Mouse (Mus musculus): ENCODE results near the gene Tspan4. TPM values are rescaled to one million over a fixed set of nuclear protein-coding genes. Genes with fewer than 3 reads are reported as not detected.
A peak's percentile ranks its signal among the peaks of the same experiment; 100 is the strongest.

Tspan4 gene
- polyA plus RNA-seq, 1 experiment, result 15.7 TPM

DNA sequence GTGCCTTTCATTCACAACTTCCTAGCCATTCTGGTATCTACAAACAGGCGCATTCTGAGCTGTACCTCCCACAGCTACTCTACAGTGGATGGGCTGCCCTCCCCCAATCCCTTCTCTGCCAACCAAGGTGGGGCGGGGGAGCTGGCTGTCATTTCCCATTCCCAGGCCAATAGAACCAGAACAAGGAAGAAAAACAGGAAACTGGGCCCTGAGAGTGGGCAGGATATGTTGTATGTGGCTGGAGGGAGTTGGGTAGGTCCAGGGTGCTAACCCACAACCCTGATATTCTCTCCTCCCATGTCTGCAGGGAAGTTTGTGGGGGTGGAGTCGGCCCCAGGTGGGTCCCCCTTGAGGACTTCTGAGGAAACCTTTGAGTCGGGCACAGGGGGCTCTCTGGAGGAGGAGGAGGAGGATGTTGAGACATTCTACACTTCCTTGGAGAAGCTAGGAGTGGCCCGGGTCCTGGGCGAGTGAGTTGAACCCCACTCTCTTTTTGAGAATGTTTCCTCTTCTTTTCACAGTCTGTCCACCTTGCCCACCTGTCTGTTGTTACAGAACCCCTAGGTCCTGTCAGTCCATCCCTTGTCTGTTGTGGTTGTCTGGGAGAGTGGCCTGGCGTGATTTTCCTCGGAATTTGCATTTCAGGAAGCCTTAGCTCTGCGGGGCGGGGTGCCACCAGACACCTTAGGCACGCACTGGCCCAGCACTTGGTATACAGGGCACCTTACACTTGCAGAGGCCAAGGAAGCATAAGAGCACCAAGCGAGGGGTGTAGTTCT lies 11.0 kb upstream of the Tspan4 start:
- TF ChIP-seq POLR2A (IDR thresholded peaks at IDR 0.05; ENCODE audit: low read depth, low read length) (no peak), CTCF (IDR thresholded peaks at IDR 0.05; ENCODE audit: extremely low read depth, insufficient read length, insufficient replicate concordance, low read depth, low read length) (no peak)
- 69% methylated on average over 12 of the region's 12 CpGs for WGBS
- Histone ChIP-seq H3K4me3 (ENCODE audit: low read depth, low read length) (peak overlapping the region; percentile 37), H3K27ac (ENCODE audit: insufficient read depth, low read depth, low read length) (peak overlapping the region; percentile 29; the same call in 1 of the 2 replicates), H3K36me3 (ENCODE audit: control insufficient read depth, insufficient read depth, low read length) (peaks cover 11% of the 10 kb centered on the region), H3K27me3 (ENCODE audit: control insufficient read depth, insufficient read depth, low read length) (no peaks in the 10 kb centered on the region), H3K4me1 (ENCODE audit: control insufficient read depth, insufficient read depth, insufficient read length, low read length) (peaks cover 41% of the 10 kb centered on the region)

DNA sequence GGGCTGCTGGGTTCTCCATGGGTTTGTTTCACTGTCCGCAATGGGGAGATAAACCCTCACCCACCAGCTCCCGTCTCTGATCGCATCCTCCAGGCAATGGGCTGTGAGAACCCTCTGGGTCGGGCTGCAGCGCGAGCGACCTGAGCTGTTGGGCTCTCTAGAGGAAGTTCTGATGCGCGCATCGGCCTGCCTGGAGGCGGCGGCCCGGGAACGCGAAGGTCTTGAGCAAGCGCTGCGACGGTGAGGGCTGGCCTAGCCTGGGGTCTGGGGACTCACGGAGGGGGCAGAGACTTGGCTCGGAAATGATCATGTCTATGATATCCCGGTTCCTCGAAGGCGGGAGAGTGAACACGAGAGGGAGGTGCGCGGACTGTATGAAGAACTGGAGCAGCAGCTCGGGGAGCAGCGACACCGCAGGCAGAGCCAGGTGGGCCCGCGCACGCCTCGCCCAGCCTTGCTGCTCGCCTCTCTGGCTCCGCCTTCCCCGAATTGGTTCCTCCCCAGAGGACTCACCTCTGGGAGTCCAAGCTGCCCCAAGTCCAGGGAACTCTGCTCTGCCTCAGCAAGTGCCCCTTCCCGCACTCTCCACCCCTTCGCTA lies 10.3 kb upstream of the Tspan4 start:
- 47% methylated on average over 38 of the region's 38 CpGs for WGBS
- TF ChIP-seq CTCF (IDR thresholded peaks at IDR 0.05; ENCODE audit: extremely low read depth, insufficient read length, insufficient replicate concordance, low read depth, low read length) (no peak), POLR2A (IDR thresholded peaks at IDR 0.05; ENCODE audit: low read depth, low read length) (no peak)
- no peaks in the 10 kb centered on the region for H3K27me3 ChIP-seq (ENCODE audit: control insufficient read depth, insufficient read depth, low read length)
- peaks cover 5% of the 10 kb centered on the region for H3K36me3 ChIP-seq (ENCODE audit: control insufficient read depth, insufficient read depth, low read length)
- 0 out of 2 replicates have a peak overlapping the region, but pooled peaks have one; percentile 29 for H3K27ac ChIP-seq (ENCODE audit: insufficient read depth, low read depth, low read length)
- H3K4me1 ChIP-seq (ENCODE audit: control insufficient read depth, insufficient read depth, insufficient read length, low read length), result peaks cover 46% of the 10 kb centered on the region
- peak overlapping the region; percentile 37 for H3K4me3 ChIP-seq (ENCODE audit: low read depth, low read length)

DNA sequence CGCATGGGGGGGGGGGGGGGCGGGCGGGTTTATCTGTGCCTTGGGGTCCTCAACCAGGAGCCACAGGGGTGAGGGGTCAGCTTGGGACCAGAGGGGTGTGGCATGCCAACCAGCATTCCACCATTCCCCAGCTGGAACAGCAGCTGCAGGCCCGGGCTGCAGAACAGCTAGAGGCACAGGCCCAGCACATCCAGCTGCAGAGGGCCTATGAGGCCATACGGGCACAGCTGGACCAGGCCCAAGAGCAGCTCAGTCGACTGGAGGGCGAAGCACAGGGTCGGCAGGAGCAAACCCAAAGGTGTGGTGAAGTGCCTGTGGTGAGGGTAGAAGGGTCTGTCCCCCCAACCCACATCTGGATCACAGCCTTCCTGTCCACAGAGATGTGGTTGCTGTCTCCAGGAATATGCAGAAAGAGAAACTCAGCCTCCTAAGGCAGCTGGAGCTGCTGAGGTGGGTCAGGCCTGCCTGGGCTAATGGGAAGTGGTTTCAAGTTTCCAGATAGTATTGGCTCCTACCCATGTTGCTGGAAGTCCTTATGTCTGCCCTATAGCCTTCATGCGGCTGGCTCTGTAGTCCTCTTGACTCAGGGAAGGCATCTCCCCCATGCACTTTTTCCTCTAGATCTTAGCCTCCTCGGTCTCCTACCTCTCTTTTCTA lies 9.5 kb upstream of the Tspan4 start:
- TF ChIP-seq CTCF (IDR thresholded peaks at IDR 0.05; ENCODE audit: extremely low read depth, insufficient read length, insufficient replicate concordance, low read depth, low read length), result no peak
- TF ChIP-seq POLR2A (IDR thresholded peaks at IDR 0.05; ENCODE audit: low read depth, low read length), result no peak
- Histone ChIP-seq H3K4me1 (ENCODE audit: control insufficient read depth, insufficient read depth, insufficient read length, low read length) (peaks cover 44% of the 10 kb centered on the region), H3K27me3 (ENCODE audit: control insufficient read depth, insufficient read depth, low read length) (no peaks in the 10 kb centered on the region), H3K4me3 (ENCODE audit: low read depth, low read length) (no peak overlapping the region; the same call in 1 of the 2 replicates), H3K27ac (ENCODE audit: insufficient read depth, low read depth, low read length) (peak overlapping the region; percentile 4; the same call in 1 of the 2 replicates), H3K36me3 (ENCODE audit: control insufficient read depth, insufficient read depth, low read length) (peaks cover 10% of the 10 kb centered on the region)
- 65% methylated on average over 10 of the region's 10 CpGs for WGBS

DNA sequence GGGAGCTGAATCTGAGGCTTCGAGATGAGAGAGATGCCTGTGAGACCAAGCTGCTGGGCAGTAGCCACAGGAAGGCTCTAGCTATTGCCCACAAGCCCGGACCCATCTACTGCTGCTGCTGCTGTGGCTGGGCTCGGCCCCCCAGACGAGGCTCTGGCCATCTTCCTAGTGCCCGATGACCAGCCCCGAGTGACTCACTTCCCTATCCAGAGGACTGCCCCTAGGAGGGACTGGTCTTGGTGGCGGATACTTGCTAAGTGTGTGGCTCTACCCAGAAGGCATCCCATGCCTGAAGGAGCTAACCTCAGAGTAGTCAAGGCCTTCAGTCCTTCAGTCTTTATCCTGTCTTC lies 9.0 kb upstream of the Tspan4 start:
- Histone ChIP-seq H3K4me1 (ENCODE audit: control insufficient read depth, insufficient read depth, insufficient read length, low read length) (peaks cover 40% of the 10 kb centered on the region), H3K27ac (ENCODE audit: insufficient read depth, low read depth, low read length) (peak overlapping the region; percentile 4; the same call in 1 of the 2 replicates)
- 76% methylated on average over 7 of the region's 7 CpGs for WGBS

DNA sequence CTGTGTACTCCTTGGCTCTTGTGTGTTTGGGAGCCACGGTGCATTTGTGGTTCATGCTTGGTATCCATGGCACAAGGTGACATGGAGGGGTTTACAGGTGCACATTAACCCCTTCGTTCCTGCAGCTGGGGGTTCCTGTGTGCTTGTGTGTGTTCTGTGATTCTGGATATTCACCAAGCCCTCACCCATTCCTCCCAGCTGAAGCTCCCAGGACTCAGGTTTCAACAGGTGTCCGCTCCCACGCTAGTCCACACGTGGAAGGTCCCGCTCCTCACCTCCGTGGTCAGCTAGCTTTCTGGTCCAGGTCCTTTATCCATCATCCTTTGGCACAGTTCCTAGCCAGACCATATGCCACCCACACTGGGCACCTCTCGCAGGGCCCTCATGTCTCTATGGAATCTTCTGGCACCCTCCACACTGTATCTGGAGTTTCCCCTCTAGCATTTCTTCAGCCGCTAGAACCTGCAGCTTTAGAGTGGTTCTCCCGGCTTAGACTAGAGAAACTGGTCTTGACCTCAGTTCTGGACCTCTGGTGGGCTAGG lies 8.4 kb upstream of the Tspan4 start:
- Histone ChIP-seq H3K27me3 (ENCODE audit: control insufficient read depth, insufficient read depth, low read length) (no peaks in the 10 kb centered on the region), H3K4me3 (ENCODE audit: low read depth, low read length) (peak overlapping the region; percentile 76), H3K36me3 (ENCODE audit: control insufficient read depth, insufficient read depth, low read length) (peaks cover 21% of the 10 kb centered on the region), H3K4me1 (ENCODE audit: control insufficient read depth, insufficient read depth, insufficient read length, low read length) (peaks cover 39% of the 10 kb centered on the region), H3K27ac (ENCODE audit: insufficient read depth, low read depth, low read length) (peak overlapping the region; percentile 26; the same call in 1 of the 2 replicates)
- TF ChIP-seq CTCF (IDR thresholded peaks at IDR 0.05; ENCODE audit: extremely low read depth, insufficient read length, insufficient replicate concordance, low read depth, low read length), result no peak
- 66% methylated on average over 10 of the region's 10 CpGs for WGBS

More for the DNA sequence above, 9.0 kb upstream of the Tspan4 start:
- Histone ChIP-seq H3K36me3 (ENCODE audit: control insufficient read depth, insufficient read depth, low read length) (peaks cover 15% of the 10 kb centered on the region), H3K27me3 (ENCODE audit: control insufficient read depth, insufficient read depth, low read length) (no peaks in the 10 kb centered on the region), H3K4me3 (ENCODE audit: low read depth, low read length) (no peak overlapping the region)
- TF ChIP-seq POLR2A (IDR thresholded peaks at IDR 0.05; ENCODE audit: low read depth, low read length) (no peak), CTCF (IDR thresholded peaks at IDR 0.05; ENCODE audit: extremely low read depth, insufficient read length, insufficient replicate concordance, low read depth, low read length) (no peak)

DNA sequence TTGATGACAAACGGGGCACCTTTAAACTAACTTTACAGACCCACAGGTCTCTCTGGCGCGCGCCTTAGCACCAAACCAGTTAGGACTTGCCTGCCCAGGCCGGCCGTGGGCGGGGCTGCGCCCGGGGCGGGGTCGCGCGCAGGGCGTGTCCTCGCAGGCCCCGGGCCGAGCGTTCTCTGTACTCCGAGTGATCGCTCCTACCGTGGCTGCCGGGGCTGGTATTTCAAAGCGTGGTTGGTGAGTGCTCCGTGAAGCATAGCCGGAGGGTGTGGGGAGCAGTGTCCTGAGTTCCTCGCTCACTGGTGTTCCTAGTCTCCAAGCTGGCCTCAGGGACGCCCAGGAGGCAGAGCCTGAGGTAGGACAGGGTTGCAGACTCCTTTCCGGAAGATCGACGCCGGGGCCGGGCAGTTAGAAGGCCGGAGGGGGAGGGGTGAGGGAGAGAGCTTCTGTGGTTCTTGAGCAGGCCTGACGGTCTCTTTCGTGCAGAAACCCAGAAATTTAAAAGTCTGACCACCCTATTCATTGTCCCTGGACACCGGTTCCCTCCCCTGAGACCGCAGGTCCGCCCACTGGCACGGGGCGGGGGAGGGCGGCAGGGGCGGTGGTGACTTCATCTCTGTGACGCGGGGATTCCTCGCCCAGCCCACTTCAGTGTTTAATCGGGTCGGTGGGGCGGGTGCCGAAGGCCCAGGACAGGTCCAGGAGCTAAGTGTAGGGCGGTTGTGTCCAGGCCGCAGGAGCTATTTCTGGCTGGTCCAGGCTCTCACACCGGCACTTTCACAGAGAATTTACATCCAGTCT lies 7.6 kb upstream of the Tspan4 start, which contains the start of gene Cd151:
Cd151 (plus strand) TSS at position 163 of the 801 bp plus-strand sequence.
- TF ChIP-seq POLR2A (IDR thresholded peaks at IDR 0.05; ENCODE audit: low read depth, low read length) (peak; percentile 78), CTCF (IDR thresholded peaks at IDR 0.05; ENCODE audit: extremely low read depth, insufficient read length, insufficient replicate concordance, low read depth, low read length) (no peak)
- Histone ChIP-seq H3K4me3 (ENCODE audit: low read depth, low read length) (peak within 1 kb of the TSS; percentile 76), H3K27ac (ENCODE audit: insufficient read depth, low read depth, low read length) (peak within 1 kb of the TSS; percentile 87), H3K27me3 (ENCODE audit: control insufficient read depth, insufficient read depth, low read length) (no peaks in the 10 kb centered on the region), H3K4me1 (ENCODE audit: control insufficient read depth, insufficient read depth, insufficient read length, low read length) (peaks cover 34% of the 10 kb centered on the region), H3K36me3 (ENCODE audit: control insufficient read depth, insufficient read depth, low read length) (peaks cover 24% of the 10 kb centered on the region)
- under 1% methylated on average over 52 of the region's 52 CpGs for WGBS

All from small intestine, adult 2 months (tissue).